Mouse (Mus musculus) ES-Bruce4 (cell line): ENCODE measurements around the gene Tmem132b. TPM values are rescaled to one million over a fixed set of nuclear protein-coding genes. Genes with fewer than 3 reads are reported as not detected.

ENCODE experiments used
- H3K27ac ChIP-seq: 2 replicates; pipeline ENCODE4 v1.5.1; 2012; ENCODE audit warnings: low read length, inconsistent platforms; ENCODE audit not compliant: insufficient read depth
- H3K27me3 ChIP-seq: 2 replicates; pipeline ENCODE4 v1.6.1; 2012; ENCODE audit warnings: mild to moderate bottlenecking, low read length, inconsistent platforms; ENCODE audit not compliant: control insufficient read depth, poor library complexity, insufficient read depth, severe bottlenecking
- H3K36me3 ChIP-seq: 2 replicates; pipeline ENCODE4 v1.6.1; 2012; ENCODE audit warnings: inconsistent platforms, mild to moderate bottlenecking, low read length, moderate library complexity; ENCODE audit not compliant: control insufficient read depth, poor library complexity, insufficient read depth, severe bottlenecking
- H3K4me1 ChIP-seq: one replicate; pipeline ENCODE4 v1.8.1; 2011; ENCODE audit warnings: low read length; ENCODE audit not compliant: control insufficient read depth, insufficient read depth
- H3K4me3 ChIP-seq: 2 replicates; pipeline ENCODE4 v1.5.1; 2011; ENCODE audit warnings: low read depth, mild to moderate bottlenecking, low read length
- H3K9ac ChIP-seq: 2 replicates; pipeline ENCODE4 v1.6.1; 2012; ENCODE audit warnings: low read depth, mild to moderate bottlenecking, inconsistent platforms; ENCODE audit not compliant: poor library complexity, severe bottlenecking
- H3K9me3 ChIP-seq: replicated peaks from 2 replicates; pipeline ENCODE4 v1.6.1; 2012; ENCODE audit warnings: mild to moderate bottlenecking, low read length, inconsistent platforms; ENCODE audit not compliant: control insufficient read depth, poor library complexity, insufficient read depth, severe bottlenecking
- CTCF ChIP-seq: IDR thresholded peaks from one replicate; pipeline ENCODE4 v1.8.1; 2011; ENCODE audit warnings: low read depth, low read length
- EP300 ChIP-seq: IDR thresholded peaks from 2 replicates; pipeline ENCODE4 v1.6.1; 2011; ENCODE audit warnings: low read depth, low read length; ENCODE audit not compliant: insufficient read depth
- POLR2A ChIP-seq: IDR thresholded peaks from one replicate; pipeline ENCODE4 v1.8.1; 2011; ENCODE audit warnings: low read length; ENCODE audit not compliant: insufficient read depth
- polyA plus RNA-seq: library from polyadenylated mRNA; stranded (reverse); fragments of >200 nt; gene quantifications from 2 replicates; pipeline ENCODE4 v1.2.4, GENCODE M21; 2011; ENCODE audit warnings: low read depth; ENCODE audit not compliant: missing spikeins, insufficient read depth, insufficient read length

Tmem132b gene
- polyA plus RNA-seq, 1 experiment: 0.15 TPM

GRCm38 (mm10) chr5:125658959-125659749 is 127.6 kb downstream of the Tmem132b start:
- TF ChIP-seq CTCF (no peak), EP300 (no peak), POLR2A (no peak)
- Histone ChIP-seq H3K9me3 (no peaks in the 10 kb centered on the region), H3K4me3 (no peak overlapping the region), H3K36me3 (no peaks in the 10 kb centered on the region), H3K27me3 (no peaks in the 10 kb centered on the region), H3K9ac (no peak overlapping the region), H3K4me1 (no peaks in the 10 kb centered on the region), H3K27ac (no peak overlapping the region)

- H3K4me1 ChIP-seq: no peaks in the 10 kb centered on the region
- no peaks in the 10 kb centered on the region for H3K27me3 ChIP-seq
- H3K4me3 ChIP-seq: no peak overlapping the region
- no peaks in the 10 kb centered on the region for H3K36me3 ChIP-seq
- no peaks in the 10 kb centered on the region for H3K9me3 ChIP-seq
- no peak overlapping the region for H3K27ac ChIP-seq
- TF ChIP-seq POLR2A (no peak), EP300 (no peak), CTCF (no peak)
- no peak overlapping the region for H3K9ac ChIP-seq
Observed at GRCm38 (mm10) chr5:125675623-125676022, 144.0 kb downstream of the Tmem132b start.

DNA sequence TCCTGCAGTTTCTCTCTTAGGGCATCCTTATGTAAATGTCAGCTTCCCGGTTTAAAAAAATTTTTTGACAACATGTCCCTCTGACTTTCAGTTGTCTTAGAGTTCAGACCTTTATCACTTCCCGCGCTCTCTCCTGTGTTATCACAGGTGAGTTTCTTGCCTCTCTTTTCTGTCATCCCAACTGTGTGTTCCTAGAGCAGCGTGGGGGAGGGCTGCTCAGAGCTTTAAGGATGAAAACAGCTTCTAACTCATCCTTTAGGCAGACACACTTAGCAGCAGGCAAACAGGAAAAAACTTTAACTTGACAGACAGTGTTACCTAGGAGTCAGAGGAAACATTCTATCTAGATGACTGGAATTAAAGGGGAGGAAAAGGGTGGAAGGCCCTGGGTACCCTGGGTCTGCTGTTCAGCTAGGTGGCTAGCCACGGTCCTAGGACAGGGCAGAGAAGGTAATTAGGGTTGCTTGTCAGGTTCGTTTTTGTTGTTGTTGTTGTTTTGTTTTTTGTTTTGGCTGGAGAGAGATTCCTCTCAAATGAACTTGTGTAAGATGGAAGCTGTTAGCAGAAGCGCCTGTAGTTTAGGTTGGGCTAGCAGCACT is 144.6 kb downstream of the Tmem132b start:
- TF ChIP-seq POLR2A: no peak
- TF ChIP-seq EP300: no peak
- TF ChIP-seq CTCF: no peak
- no peaks in the 10 kb centered on the region for H3K9me3 ChIP-seq

DNA sequence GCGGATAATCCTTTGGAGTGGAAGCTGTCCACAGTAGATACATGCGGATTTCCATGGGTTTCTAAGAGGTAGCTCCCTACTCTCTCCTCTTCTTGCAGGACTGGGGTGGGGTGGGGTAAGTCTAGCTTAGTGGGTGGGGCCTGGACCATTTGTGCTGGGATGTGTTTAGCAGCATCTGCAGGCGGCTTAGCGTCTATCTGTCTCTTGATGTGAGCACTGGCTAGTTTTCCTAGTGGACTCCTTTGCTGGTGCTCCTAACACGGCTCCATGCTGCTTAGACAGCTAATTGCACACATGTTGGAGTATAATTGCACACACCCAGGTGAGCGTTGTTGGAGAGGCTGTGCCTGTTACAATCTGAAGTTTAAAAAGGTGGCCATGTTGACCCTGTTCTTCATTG is 149.3 kb downstream of the Tmem132b start:
- H3K9me3 ChIP-seq: no peaks in the 10 kb centered on the region
- H3K4me1 ChIP-seq: no peaks in the 10 kb centered on the region
- no peak overlapping the region for H3K27ac ChIP-seq
- H3K9ac ChIP-seq: no peak overlapping the region
- no peak overlapping the region for H3K4me3 ChIP-seq
- TF ChIP-seq POLR2A (no peak), EP300 (no peak), CTCF (no peak)
- H3K27me3 ChIP-seq: no peaks in the 10 kb centered on the region
- no peaks in the 10 kb centered on the region for H3K36me3 ChIP-seq

More for the DNA sequence above, 144.6 kb downstream of the Tmem132b start:
- Histone ChIP-seq H3K4me3 (no peak overlapping the region), H3K4me1 (no peaks in the 10 kb centered on the region), H3K27me3 (no peaks in the 10 kb centered on the region), H3K27ac (no peak overlapping the region), H3K36me3 (no peaks in the 10 kb centered on the region), H3K9ac (no peak overlapping the region)

GRCm38 (mm10) chr5:125683491-125683890 is 151.9 kb downstream of the Tmem132b start:
- Histone ChIP-seq H3K27ac (no peak overlapping the region), H3K36me3 (no peaks in the 10 kb centered on the region), H3K4me3 (no peak overlapping the region), H3K4me1 (no peaks in the 10 kb centered on the region), H3K27me3 (no peaks in the 10 kb centered on the region), H3K9ac (no peak overlapping the region), H3K9me3 (no peaks in the 10 kb centered on the region)
- TF ChIP-seq EP300 (no peak), POLR2A (no peak), CTCF (no peak)
